Mouse (Mus musculus): ENCODE measurements at regions not wholly inside any gene's neighbourhood (a gene's known extent, or its start where the extent isn't known, plus 50 kb on each side); places are given as distances from the start of the nearest gene placed in this dataset.

- WGBS = 86% methylated on average over 11 of the region's 11 CpGs
- ATAC-seq (replicated peaks; ENCODE audit: low FRiP score, low TSS enrichment, low read depth) = no peak
- Histone ChIP-seq H3K27me3 (replicated peaks; ENCODE audit: control insufficient read depth, insufficient read depth, low read length) (no peaks in the 10 kb centered on the region), H3K4me2 (ENCODE audit: low read length) (no peak overlapping the region), H3K9ac (ENCODE audit: low read length) (no peak overlapping the region), H3K9me3 (ENCODE audit: control insufficient read depth, low read length) (no peaks in the 10 kb centered on the region), H3K27ac (ENCODE audit: low read depth) (no peak overlapping the region), H3K4me1 (replicated peaks; ENCODE audit: control insufficient read depth, insufficient read depth, low read length) (no peaks in the 10 kb centered on the region), H3K4me3 (ENCODE audit: low read depth, low read length) (no peak overlapping the region), H3K36me3 (ENCODE audit: control insufficient read depth, insufficient read depth, low read length) (no peaks in the 10 kb centered on the region)
- DNase-seq (ENCODE audit: low spot score) = no peak
These were observed 52.4 kb upstream of the Npy start for GRCm38 (mm10) chr6:49769904-49770720.

Measured in intestine, embryonic 14.5 days (tissue).